Mouse (Mus musculus) forebrain, embryonic 10.5 days (tissue): Measurements from ENCODE around the gene Acss3. TPM values are rescaled to one million over a fixed set of nuclear protein-coding genes. Genes with fewer than 3 reads are reported as not detected.

Source experiments
- DNase-seq: peaks from one replicate; pipeline ENCODE4 v3.0.0-alpha.2; 2017; ENCODE audit warnings: low spot score; ENCODE audit errors: extremely low spot score
- H3K27ac ChIP-seq: fragments of 300-500 bp; sonication (generic); 2 replicates; pipeline ENCODE4 v1.5.1; 2016; ENCODE audit warnings: mild to moderate bottlenecking
- H3K27me3 ChIP-seq: fragments of 300-500 bp; sonication (generic); 2 replicates; pipeline ENCODE4 v1.6.1; 2016; ENCODE audit warnings: mild to moderate bottlenecking; ENCODE audit not compliant: poor library complexity, severe bottlenecking
- H3K36me3 ChIP-seq: fragments of 300-500 bp; sonication (generic); replicated peaks from 2 replicates; pipeline ENCODE4 v1.6.1; 2016; ENCODE audit warnings: mild to moderate bottlenecking, moderate library complexity
- H3K4me1 ChIP-seq: fragments of 300-500 bp; sonication (generic); 2 replicates; pipeline ENCODE4 v1.6.1; 2016
- H3K4me3 ChIP-seq: fragments of 300-500 bp; sonication (generic); 2 replicates; pipeline ENCODE4 v1.5.1; 2016; ENCODE audit warnings: mild to moderate bottlenecking, moderate library complexity
- H3K9me3 ChIP-seq: fragments of 300-500 bp; sonication (generic); 2 replicates; pipeline ENCODE4 v1.6.1; 2016; ENCODE audit warnings: mild to moderate bottlenecking, moderate library complexity
- WGBS: fragments of 180-500 bp; shearing (Covaris S2); methylation state at CpG from one replicate; pipeline ENCODE4 v1.1.7; 2016; 5-methylcytosine and 5-hydroxymethylcytosine counted together
- polyA plus RNA-seq: library from polyadenylated mRNA; unstranded; fragments of >200 nt; fragmentation: Nextera tagmentation; extraction: Ambion mirVana; gene quantifications from 2 replicates; pipeline ENCODE4 v1.2.1, GENCODE M21; 2016

Gene Acss3
- polyA plus RNA-seq, 1 experiment from 2014 or later = 2.7 TPM

GRCm38 (mm10) chr10:107094452-107094851, 29.0 kb downstream of the Acss3 start:
- Histone ChIP-seq H3K36me3 (no peaks in the 10 kb centered on the region), H3K9me3 (no peaks in the 10 kb centered on the region), H3K27me3 (no peaks in the 10 kb centered on the region), H3K27ac (no peak overlapping the region), H3K4me1 (no peaks in the 10 kb centered on the region), H3K4me3 (no peak overlapping the region)
- no peak for DNase-seq
- WGBS = 68% methylated on average over 3 of the region's 3 CpGs

DNA sequence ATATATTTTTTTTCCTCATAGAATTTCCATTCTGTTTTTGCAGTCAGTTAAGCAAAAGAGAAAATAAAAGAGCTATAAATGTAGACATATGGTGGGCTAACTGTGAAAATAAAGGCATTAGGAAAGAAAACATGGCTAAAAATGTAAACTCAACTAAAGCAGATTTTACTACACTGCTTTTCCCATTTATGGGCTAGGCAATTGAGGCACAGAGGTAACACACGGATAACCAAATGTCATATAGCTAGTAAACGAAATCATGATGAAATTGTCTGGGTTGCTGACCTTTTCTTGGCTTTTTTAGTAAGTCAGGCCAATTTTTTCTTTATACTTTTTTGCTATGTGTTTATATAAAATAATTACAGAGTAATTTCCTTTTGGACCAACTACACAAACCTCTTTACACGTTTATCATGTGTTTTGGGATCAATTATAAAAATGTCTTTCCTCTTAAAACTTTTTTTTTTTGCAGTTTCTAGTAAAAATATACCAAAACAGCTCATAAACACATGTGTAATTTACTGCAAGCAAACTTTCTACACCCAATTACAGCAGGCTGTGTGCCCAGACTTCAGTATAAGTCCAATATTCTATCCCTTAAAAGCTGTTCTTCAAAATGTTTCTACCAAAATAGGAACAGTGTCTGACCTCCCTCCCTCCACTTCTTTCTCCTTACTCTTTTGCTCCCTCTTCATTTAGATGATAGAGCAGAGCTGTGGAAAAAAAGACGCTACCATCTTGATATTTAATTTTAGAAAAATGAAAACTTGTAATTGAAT, 69.4 kb downstream of the Acss3 start:
- no peaks in the 10 kb centered on the region for H3K36me3 ChIP-seq
- H3K27ac ChIP-seq = no peak overlapping the region
- no peak overlapping the region for H3K4me3 ChIP-seq
- H3K9me3 ChIP-seq = no peaks in the 10 kb centered on the region
- no peaks in the 10 kb centered on the region for H3K4me1 ChIP-seq
- DNase-seq = no peak
- no peaks in the 10 kb centered on the region for H3K27me3 ChIP-seq
- WGBS = 85% methylated on average over 4 of the region's 4 CpGs

- H3K4me3 ChIP-seq = no peak overlapping the region
- no peak overlapping the region for H3K27ac ChIP-seq
- no peaks in the 10 kb centered on the region for H3K27me3 ChIP-seq
These were observed 73.0 kb downstream of the Acss3 start for GRCm38 (mm10) chr10:107050489-107050888.

DNA sequence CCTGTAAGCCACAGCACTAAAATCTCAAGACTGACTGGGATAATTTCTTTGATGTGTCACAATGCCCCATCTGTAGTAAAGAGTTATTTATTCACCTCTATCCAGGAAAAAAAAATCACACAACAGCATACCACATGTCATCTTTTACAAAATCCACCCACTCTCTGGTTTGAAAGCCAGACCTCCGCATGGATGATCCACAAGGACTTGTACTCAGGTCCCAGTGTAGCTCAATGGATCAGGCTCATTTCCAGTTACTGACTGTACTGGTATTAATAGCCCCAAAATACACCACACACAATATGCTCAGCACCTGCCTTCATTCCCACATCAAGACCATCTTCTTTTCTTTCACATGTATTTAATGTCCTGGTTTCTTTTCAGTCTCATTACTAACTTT, 80.8 kb downstream of the Acss3 start:
- 87% methylated on average over 1 of the region's 1 CpGs for WGBS
- Histone ChIP-seq H3K4me3 (no peak overlapping the region), H3K27me3 (no peaks in the 10 kb centered on the region), H3K9me3 (no peaks in the 10 kb centered on the region), H3K27ac (no peak overlapping the region), H3K36me3 (no peaks in the 10 kb centered on the region), H3K4me1 (no peaks in the 10 kb centered on the region)
- DNase-seq = no peak

More at GRCm38 (mm10) chr10:107050489-107050888, 73.0 kb downstream of the Acss3 start:
- no peaks in the 10 kb centered on the region for H3K36me3 ChIP-seq
- no peaks in the 10 kb centered on the region for H3K9me3 ChIP-seq
- no peak for DNase-seq
- H3K4me1 ChIP-seq = no peaks in the 10 kb centered on the region
- WGBS = 90% methylated on average over 2 of the region's 2 CpGs

GRCm38 (mm10) chr10:107040837-107041236, 82.6 kb downstream of the Acss3 start:
- WGBS = 98% methylated on average over 2 of the region's 2 CpGs
- DNase-seq = no peak
- H3K27ac ChIP-seq = no peak overlapping the region

DNA sequence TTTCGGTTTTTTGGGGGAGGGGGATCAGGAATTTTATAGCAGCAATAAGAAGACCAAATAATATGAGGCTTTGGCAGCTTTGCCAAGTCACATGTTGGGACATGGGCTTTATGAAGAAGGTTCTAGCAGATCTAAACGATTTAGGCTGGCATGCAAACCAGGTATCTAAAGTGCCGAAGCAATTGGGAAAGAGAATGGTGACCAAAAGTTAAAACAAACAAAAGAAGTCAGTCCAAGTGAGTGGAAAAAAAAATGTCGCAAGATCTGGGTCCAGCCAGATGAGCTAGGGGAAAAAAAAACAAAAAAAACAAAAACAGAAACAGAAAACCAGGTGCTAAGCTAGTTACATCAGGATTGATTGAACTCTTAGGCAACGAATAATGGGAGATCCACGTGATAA, 83.1 kb downstream of the Acss3 start:
- Histone ChIP-seq H3K27ac (no peak overlapping the region), H3K4me3 (no peak overlapping the region), H3K27me3 (no peaks in the 10 kb centered on the region), H3K9me3 (no peaks in the 10 kb centered on the region), H3K4me1 (no peaks in the 10 kb centered on the region), H3K36me3 (no peaks in the 10 kb centered on the region)
- WGBS = 82% methylated on average over 6 of the region's 6 CpGs
- DNase-seq = no peak

More at GRCm38 (mm10) chr10:107040837-107041236, 82.6 kb downstream of the Acss3 start:
- Histone ChIP-seq H3K4me1 (no peaks in the 10 kb centered on the region), H3K36me3 (no peaks in the 10 kb centered on the region), H3K27me3 (no peaks in the 10 kb centered on the region), H3K9me3 (no peaks in the 10 kb centered on the region), H3K4me3 (no peak overlapping the region)

GRCm38 (mm10) chr10:107039211-107039610, 84.3 kb downstream of the Acss3 start:
- H3K36me3 ChIP-seq = no peaks in the 10 kb centered on the region
- no peak for DNase-seq
- H3K4me1 ChIP-seq = no peaks in the 10 kb centered on the region
- H3K4me3 ChIP-seq = no peak overlapping the region
- no peaks in the 10 kb centered on the region for H3K9me3 ChIP-seq
- no peaks in the 10 kb centered on the region for H3K27me3 ChIP-seq
- WGBS = 90% methylated on average over 4 of the region's 4 CpGs
- no peak overlapping the region for H3K27ac ChIP-seq

DNA sequence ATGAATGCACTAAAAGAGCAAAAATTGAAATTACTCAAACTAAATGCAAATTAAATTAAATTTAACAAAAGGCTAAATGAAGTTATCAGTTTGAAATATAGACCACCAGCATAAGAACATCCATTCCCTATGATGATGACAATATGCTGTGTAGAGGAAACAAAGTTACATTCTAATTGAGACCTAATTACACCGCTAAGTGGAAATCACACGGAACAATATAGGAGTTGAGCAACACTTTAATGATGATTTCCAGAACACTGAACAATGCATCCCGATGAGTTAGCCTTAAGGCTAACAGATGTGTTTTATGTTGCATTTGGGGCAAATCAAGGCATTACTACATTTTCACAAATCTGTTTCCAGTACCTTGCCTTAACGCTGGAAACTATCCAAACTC, 99.2 kb downstream of the Acss3 start:
- Histone ChIP-seq H3K4me1 (no peaks in the 10 kb centered on the region), H3K27me3 (no peaks in the 10 kb centered on the region), H3K4me3 (no peak overlapping the region), H3K9me3 (no peaks in the 10 kb centered on the region), H3K27ac (no peak overlapping the region), H3K36me3 (no peaks in the 10 kb centered on the region)
- DNase-seq = no peak
- 96% methylated on average over 4 of the region's 4 CpGs for WGBS

DNA sequence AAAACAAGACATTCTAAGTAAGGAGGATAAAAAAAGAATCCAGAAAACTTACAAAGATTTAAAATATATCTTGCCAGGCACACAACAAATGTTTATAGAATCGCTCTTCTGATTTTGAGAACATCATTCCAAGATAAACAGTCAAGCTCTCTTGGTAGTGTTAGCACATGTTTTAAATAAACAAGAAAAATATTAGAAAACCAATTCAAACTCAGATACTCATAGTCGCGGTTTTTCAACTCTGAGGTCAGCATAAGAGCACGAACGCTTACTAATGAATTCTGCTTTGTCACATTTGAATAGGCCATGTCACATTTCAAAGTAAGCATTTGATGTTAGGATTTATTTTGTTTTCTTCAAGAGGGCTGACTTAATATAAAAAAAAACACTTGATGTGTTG, 102.3 kb downstream of the Acss3 start:
- Histone ChIP-seq H3K4me3 (no peak overlapping the region), H3K9me3 (no peaks in the 10 kb centered on the region), H3K36me3 (no peaks in the 10 kb centered on the region), H3K27me3 (no peaks in the 10 kb centered on the region), H3K27ac (no peak overlapping the region), H3K4me1 (no peaks in the 10 kb centered on the region)
- DNase-seq = no peak
- WGBS = 92% methylated on average over 5 of the region's 5 CpGs

- H3K9me3 ChIP-seq = no peaks in the 10 kb centered on the region
- no peak overlapping the region for H3K27ac ChIP-seq
- WGBS = 70% methylated on average over 2 of the region's 2 CpGs
- no peaks in the 10 kb centered on the region for H3K27me3 ChIP-seq
- H3K4me3 ChIP-seq = no peak overlapping the region
- DNase-seq = no peak
- H3K36me3 ChIP-seq = no peaks in the 10 kb centered on the region
- H3K4me1 ChIP-seq = no peaks in the 10 kb centered on the region
These were observed 112.3 kb downstream of the Acss3 start for GRCm38 (mm10) chr10:107011142-107011541.

GRCm38 (mm10) chr10:106998052-106998625, 125.3 kb downstream of the Acss3 start:
- no peak for DNase-seq

GRCm38 (mm10) chr10:106989478-106989877, 134.0 kb downstream of the Acss3 start:
- Histone ChIP-seq H3K4me1 (0 out of 2 replicates have a peak, but pooled peaks cover 6% of the 10 kb centered on the region), H3K36me3 (no peaks in the 10 kb centered on the region), H3K9me3 (no peaks in the 10 kb centered on the region), H3K27ac (no peak overlapping the region), H3K4me3 (no peak overlapping the region), H3K27me3 (no peaks in the 10 kb centered on the region)
- DNase-seq = no peak
- WGBS = 72% methylated on average over 4 of the region's 4 CpGs

More at GRCm38 (mm10) chr10:106998052-106998625, 125.3 kb downstream of the Acss3 start:
- H3K9me3 ChIP-seq = no peaks in the 10 kb centered on the region
- H3K4me3 ChIP-seq = no peak overlapping the region
- H3K27ac ChIP-seq = no peak overlapping the region
- no peaks in the 10 kb centered on the region for H3K27me3 ChIP-seq
- H3K36me3 ChIP-seq = no peaks in the 10 kb centered on the region
- H3K4me1 ChIP-seq = no peaks in the 10 kb centered on the region
- WGBS = 86% methylated on average over 2 of the region's 2 CpGs
